Mouse (Mus musculus) lung, postnatal 0 days (tissue): ENCODE data around the gene Gm39566. TPM values are rescaled to one million over a fixed set of nuclear protein-coding genes. Genes with fewer than 3 reads are reported as not detected.

ENCODE experiments used
- ATAC-seq: fragments of 200-750 bp; cut with Nextera tagmentation; 2 replicates; pipeline ENCODE4 v1.8.0; 2017; ENCODE audit warnings: moderate library complexity
- DNase-seq: peaks from one replicate; pipeline ENCODE4 v3.0.0-alpha.2; 2016; ENCODE audit warnings: low spot score
- H3K27ac ChIP-seq: fragments of 300-500 bp; sonication (generic); 2 replicates; pipeline ENCODE4 v1.5.1; 2014; ENCODE audit warnings: antibody characterized with exemption, mild to moderate bottlenecking, low read length, mixed read lengths
- H3K27me3 ChIP-seq: fragments of 300-500 bp; sonication (generic); replicated peaks from 2 replicates; pipeline ENCODE4 v1.6.1; 2014; ENCODE audit warnings: low read length, mixed read lengths; ENCODE audit not compliant: insufficient read depth
- H3K36me3 ChIP-seq: fragments of 300-500 bp; sonication (generic); 2 replicates; pipeline ENCODE4 v1.6.1; 2014; ENCODE audit warnings: low read length, mixed read lengths; ENCODE audit not compliant: insufficient read depth
- H3K4me1 ChIP-seq: fragments of 300-500 bp; sonication (generic); 2 replicates; pipeline ENCODE4 v1.6.1; 2014; ENCODE audit warnings: antibody characterized with exemption, low read depth, low read length, mixed read lengths; ENCODE audit not compliant: insufficient read depth
- H3K4me2 ChIP-seq: fragments of 300-500 bp; sonication (generic); replicated peaks from 2 replicates; pipeline ENCODE4 v1.6.1; 2014; ENCODE audit warnings: low read depth, mild to moderate bottlenecking, low read length, moderate library complexity, mixed read lengths
- H3K4me3 ChIP-seq: fragments of 300-500 bp; sonication (generic); 2 replicates; pipeline ENCODE4 v1.5.1; 2014; ENCODE audit warnings: low read depth, low read length
- H3K9ac ChIP-seq: fragments of 300-500 bp; sonication (generic); replicated peaks from 2 replicates; pipeline ENCODE4 v1.6.1; 2014; ENCODE audit warnings: low read depth, mild to moderate bottlenecking
- H3K9me3 ChIP-seq: fragments of 300-500 bp; sonication (generic); 2 replicates; pipeline ENCODE4 v1.6.1; 2016; ENCODE audit warnings: low read length, mixed read lengths
- CTCF ChIP-seq: IDR thresholded peaks from 2 replicates; pipeline ENCODE4 v1.5.1; 2016; ENCODE audit warnings: antibody characterized with exemption, mild to moderate bottlenecking
- EP300 ChIP-seq: IDR thresholded peaks from 2 replicates; pipeline ENCODE4 v1.6.1; 2016; ENCODE audit warnings: antibody characterized with exemption, mild to moderate bottlenecking, control low read depth
- WGBS: fragments of 180-500 bp; shearing (Covaris S2); extraction: QIAGEN DNeasy Blood & Tissue Kit; methylation state at CpG from one replicate; pipeline ENCODE4 v1.1.7; 2014; 5-methylcytosine and 5-hydroxymethylcytosine counted together
- polyA plus RNA-seq: library from polyadenylated mRNA; unstranded; fragments of >200 nt; fragmentation: Nextera tagmentation; extraction: Ambion mirVana; gene quantifications from 2 replicates; pipeline ENCODE4 v1.2.1, GENCODE M21; 2015

Gene Gm39566
- polyA plus RNA-seq, 1 experiment from 2014 or later = not detected

- H3K4me3 ChIP-seq = no peak overlapping the region
- no peak overlapping the region for H3K4me2 ChIP-seq
- H3K9ac ChIP-seq = no peak overlapping the region
- H3K36me3 ChIP-seq = no peaks in the 10 kb centered on the region
- H3K27ac ChIP-seq = no peak overlapping the region
- no peaks in the 10 kb centered on the region for H3K9me3 ChIP-seq
- DNase-seq = no peak
- WGBS = 88% methylated on average over 8 of the region's 8 CpGs
- ATAC-seq = no peak
- TF ChIP-seq CTCF (no peak), EP300 (no peak)
- no peaks in the 10 kb centered on the region for H3K4me1 ChIP-seq
- H3K27me3 ChIP-seq = no peaks in the 10 kb centered on the region
These were observed 3.8 kb upstream of the Gm39566 start for GRCm38 (mm10) chr11:69818871-69819270.

GRCm38 (mm10) chr11:69818365-69818764 lies 3.3 kb upstream of the Gm39566 start, which contains the start of gene Spem2:
Gene Spem2, minus strand, starts transcription at chr11:69818465.
- Histone ChIP-seq H3K27ac (no peak within 1 kb of the TSS), H3K4me2 (no peak within 1 kb of the TSS), H3K9me3 (no peaks in the 10 kb centered on the region), H3K9ac (no peak within 1 kb of the TSS), H3K4me1 (no peaks in the 10 kb centered on the region), H3K4me3 (no peak within 1 kb of the TSS), H3K27me3 (no peaks in the 10 kb centered on the region), H3K36me3 (no peaks in the 10 kb centered on the region)
- no peak for ATAC-seq
- TF ChIP-seq EP300 (no peak), CTCF (no peak)
- WGBS = 72% methylated on average over 2 of the region's 2 CpGs
- no peak for DNase-seq

- H3K4me2 ChIP-seq = no peak overlapping the region
- no peak overlapping the region for H3K27ac ChIP-seq
- 85% methylated on average over 12 of the region's 12 CpGs for WGBS
- ATAC-seq (no peak), DNase-seq (no peak)
- no peaks in the 10 kb centered on the region for H3K4me1 ChIP-seq
- no peaks in the 10 kb centered on the region for H3K9me3 ChIP-seq
- H3K9ac ChIP-seq = no peak overlapping the region
- H3K4me3 ChIP-seq = no peak overlapping the region
- TF ChIP-seq EP300 (no peak), CTCF (no peak)
- H3K36me3 ChIP-seq = no peaks in the 10 kb centered on the region
- H3K27me3 ChIP-seq = no peaks in the 10 kb centered on the region
These were observed 1.4 kb upstream of the Gm39566 start for GRCm38 (mm10) chr11:69816520-69816919.

- Histone ChIP-seq H3K4me2 (no peak overlapping the region), H3K27me3 (no peaks in the 10 kb centered on the region), H3K4me3 (no peak overlapping the region), H3K36me3 (no peaks in the 10 kb centered on the region), H3K9me3 (no peaks in the 10 kb centered on the region), H3K27ac (no peak overlapping the region), H3K9ac (no peak overlapping the region), H3K4me1 (no peaks in the 10 kb centered on the region)
- TF ChIP-seq CTCF = no peak; the same call in 1 of the 2 replicates
- TF ChIP-seq EP300 = no peak
- no peak for DNase-seq
- ATAC-seq = no peak
These were observed 4.8 kb downstream of the Gm39566 start for GRCm38 (mm10) chr11:69810280-69810679.

- H3K9me3 ChIP-seq = no peaks in the 10 kb centered on the region
- WGBS = 59% methylated on average over 2 of the region's 2 CpGs
- no peaks in the 10 kb centered on the region for H3K27me3 ChIP-seq
- H3K4me1 ChIP-seq = peaks cover 16% of the 10 kb centered on the region; the same call in 1 of the 2 replicates
- H3K4me3 ChIP-seq = no peak overlapping the region
- H3K36me3 ChIP-seq = no peaks in the 10 kb centered on the region
- no peak for TF ChIP-seq EP300
- no peak for TF ChIP-seq CTCF
- H3K9ac ChIP-seq = no peak overlapping the region
- DNase-seq (no peak), ATAC-seq (no peak)
- H3K4me2 ChIP-seq = no peak overlapping the region
- no peak overlapping the region for H3K27ac ChIP-seq
These were observed 7.5 kb downstream of the Gm39566 start for GRCm38 (mm10) chr11:69807641-69808040.

- DNase-seq (no peak), ATAC-seq (no peak)
- no peaks in the 10 kb centered on the region for H3K9me3 ChIP-seq
- H3K27me3 ChIP-seq = 0 out of 2 replicates have a peak, but pooled peaks cover 6% of the 10 kb centered on the region
- H3K4me3 ChIP-seq = no peak overlapping the region
- H3K36me3 ChIP-seq = no peaks in the 10 kb centered on the region
- no peak overlapping the region for H3K4me2 ChIP-seq
- H3K27ac ChIP-seq = no peak overlapping the region
- WGBS = 83% methylated on average over 4 of the region's 4 CpGs
- TF ChIP-seq CTCF (peak; percentile 40), EP300 (no peak)
- H3K4me1 ChIP-seq = peaks cover 27% of the 10 kb centered on the region; the same call in 1 of the 2 replicates
- H3K9ac ChIP-seq = no peak overlapping the region
These were observed 8.7 kb downstream of the Gm39566 start for GRCm38 (mm10) chr11:69806378-69806777.
